Mouse (Mus musculus) intestine, postnatal 0 days (tissue): Measurements from ENCODE around the gene Krtap13-1. TPM values are rescaled to one million over a fixed set of nuclear protein-coding genes. Genes with fewer than 3 reads are reported as not detected.
"Not testable (repeated sequence)": the region's sequence is repeated elsewhere in the genome, so short reads cannot be mapped to it uniquely, and the experiment has no call there.

Experiments
- ATAC-seq: fragments of 200-750 bp; cut with Nextera tagmentation; 2 replicates; pipeline ENCODE4 v1.8.0; 2017; ENCODE audit warnings: mild to moderate bottlenecking, moderate TSS enrichment, moderate library complexity
- H3K27ac ChIP-seq: fragments of 300-500 bp; sonication (generic); 2 replicates; pipeline ENCODE4 v1.5.1; 2014; ENCODE audit warnings: mild to moderate bottlenecking, low read depth, low read length, moderate library complexity
- H3K27me3 ChIP-seq: fragments of 300-500 bp; sonication (generic); replicated peaks from 2 replicates; pipeline ENCODE4 v1.6.1; 2014; ENCODE audit warnings: low read length, mixed read lengths; ENCODE audit not compliant: control insufficient read depth, insufficient read depth
- H3K36me3 ChIP-seq: fragments of 300-500 bp; sonication (generic); 2 replicates; pipeline ENCODE4 v1.6.1; 2014; ENCODE audit warnings: mild to moderate bottlenecking, moderate library complexity; ENCODE audit not compliant: control insufficient read depth, insufficient read depth
- H3K4me1 ChIP-seq: fragments of 300-500 bp; sonication (generic); replicated peaks from 2 replicates; pipeline ENCODE4 v1.6.1; 2014; ENCODE audit warnings: antibody characterized with exemption, low read length, mixed read lengths; ENCODE audit not compliant: control insufficient read depth, insufficient read depth
- H3K4me2 ChIP-seq: fragments of 300-500 bp; sonication (generic); replicated peaks from 2 replicates; pipeline ENCODE4 v1.6.1; 2014; ENCODE audit warnings: low read depth, mild to moderate bottlenecking, moderate library complexity
- H3K4me3 ChIP-seq: fragments of 300-500 bp; sonication (generic); 2 replicates; pipeline ENCODE4 v1.5.1; 2014; ENCODE audit warnings: low read depth, low read length
- H3K9ac ChIP-seq: fragments of 300-500 bp; sonication (generic); 2 replicates; pipeline ENCODE4 v1.6.1; 2014; ENCODE audit warnings: mild to moderate bottlenecking, low read depth, low read length
- H3K9me3 ChIP-seq: fragments of 300-500 bp; sonication (generic); 2 replicates; pipeline ENCODE4 v1.6.1; 2016; ENCODE audit warnings: mixed run types; ENCODE audit not compliant: control insufficient read depth
- CTCF ChIP-seq: sonication (generic); IDR thresholded peaks from 2 replicates; pipeline ENCODE4 v1.5.1; 2016; ENCODE audit warnings: low read depth, mild to moderate bottlenecking, control low read depth, antibody characterized with exemption, moderate library complexity
- WGBS: fragments of 180-500 bp; shearing (Covaris S2); extraction: QIAGEN DNeasy Blood & Tissue Kit; methylation state at CpG from one replicate; pipeline ENCODE4 v1.1.7; 2014; 5-methylcytosine and 5-hydroxymethylcytosine counted together
- polyA plus RNA-seq: library from polyadenylated mRNA; unstranded; fragments of >200 nt; fragmentation: Nextera tagmentation; extraction: Ambion mirVana; gene quantifications from 2 replicates; pipeline ENCODE4 v1.2.1, GENCODE M21; 2015

Gene Krtap13-1
- polyA plus RNA-seq, 1 experiment from 2014 or later, result not detected

DNA sequence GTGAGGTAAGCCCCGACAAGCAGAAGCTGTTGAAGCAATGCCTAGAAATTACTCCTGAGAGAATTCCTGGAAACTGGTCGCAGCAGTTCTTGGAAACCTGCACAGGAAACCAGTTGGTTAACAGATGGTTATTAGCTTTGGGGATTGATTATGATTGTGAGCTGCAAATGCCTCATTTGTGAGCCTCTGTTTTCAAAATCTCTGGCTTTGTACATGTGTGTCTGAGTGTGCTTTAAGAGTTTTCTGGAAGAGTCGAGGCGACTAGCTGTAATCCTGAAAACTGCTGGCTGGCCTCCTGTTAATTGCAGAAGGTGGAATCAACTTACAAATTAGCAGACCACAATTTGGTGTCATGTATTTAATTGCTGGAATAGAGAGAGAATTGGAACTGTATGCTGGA lies 19.3 kb downstream of the Krtap13-1 start:
- H3K9ac ChIP-seq, result no peak overlapping the region
- no peak overlapping the region for H3K4me3 ChIP-seq
- no peaks in the 10 kb centered on the region for H3K4me1 ChIP-seq
- WGBS, result 69% methylated on average over 4 of the region's 4 CpGs
- H3K27ac ChIP-seq, result no peak overlapping the region
- H3K9me3 ChIP-seq, result no peaks in the 10 kb centered on the region
- no peak for ATAC-seq
- H3K27me3 ChIP-seq, result no peaks in the 10 kb centered on the region
- no peak for TF ChIP-seq CTCF
- no peaks in the 10 kb centered on the region for H3K36me3 ChIP-seq
- no peak overlapping the region for H3K4me2 ChIP-seq

DNA sequence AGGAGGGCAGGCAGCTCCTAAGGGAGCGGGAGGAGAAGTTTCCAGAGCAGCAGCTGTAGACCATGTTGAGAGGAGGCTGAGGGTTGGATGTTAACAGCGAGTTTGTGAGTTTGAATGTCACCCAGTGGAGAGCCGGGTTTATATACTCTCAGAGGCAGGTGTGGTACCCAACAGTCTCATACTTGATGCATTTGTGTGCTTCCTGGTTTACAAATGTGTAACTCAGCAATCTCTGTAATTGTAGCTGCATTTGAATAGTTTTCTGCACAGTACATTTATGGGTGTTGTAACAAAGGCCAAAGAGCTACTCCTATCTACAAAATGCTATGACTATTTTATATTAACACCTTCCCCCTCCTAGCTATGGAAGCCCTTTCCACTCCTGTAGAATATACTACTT lies 22.9 kb downstream of the Krtap13-1 start, which contains the start of gene Krtap13:
Gene Krtap13, minus strand, starts transcription at position 101 of the 400 bp plus-strand sequence.
- H3K9ac ChIP-seq, H3K4me1 ChIP-seq, H3K36me3 ChIP-seq, H3K27me3 ChIP-seq, ATAC-seq, H3K9me3 ChIP-seq, H3K4me3 ChIP-seq, H3K27ac ChIP-seq, H3K4me2 ChIP-seq: not testable (repeated sequence)
- WGBS, result 83% methylated on average over 3 of the region's 3 CpGs

DNA sequence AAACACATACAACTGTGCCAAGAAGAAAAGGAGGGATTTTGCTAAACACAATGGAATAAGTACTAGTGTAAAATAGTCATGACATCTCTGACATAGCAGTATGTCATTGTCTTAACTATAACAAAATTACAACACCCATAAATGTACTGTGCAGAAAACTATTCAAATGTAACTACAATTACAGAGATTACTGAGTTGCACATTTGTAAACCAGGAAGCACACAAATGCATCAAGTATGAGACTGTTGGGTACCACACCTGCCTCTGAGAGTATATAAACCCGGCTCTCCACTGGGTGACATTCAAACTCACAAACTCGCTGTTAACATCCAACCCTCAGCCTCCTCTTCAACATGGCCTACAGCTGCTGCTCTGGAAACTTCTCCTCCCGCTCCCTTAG lies 29.9 kb downstream of the Krtap13-1 start, which contains the start of gene 2310034C09Rik:
Gene 2310034C09Rik, plus strand, starts transcription at position 301 of the 400 bp plus-strand sequence.
- ATAC-seq, H3K4me1 ChIP-seq, H3K4me3 ChIP-seq, H3K9ac ChIP-seq, H3K4me2 ChIP-seq, H3K9me3 ChIP-seq, H3K36me3 ChIP-seq, H3K27me3 ChIP-seq, H3K27ac ChIP-seq: not testable (repeated sequence)
- 93% methylated on average over 3 of the region's 3 CpGs for WGBS

DNA sequence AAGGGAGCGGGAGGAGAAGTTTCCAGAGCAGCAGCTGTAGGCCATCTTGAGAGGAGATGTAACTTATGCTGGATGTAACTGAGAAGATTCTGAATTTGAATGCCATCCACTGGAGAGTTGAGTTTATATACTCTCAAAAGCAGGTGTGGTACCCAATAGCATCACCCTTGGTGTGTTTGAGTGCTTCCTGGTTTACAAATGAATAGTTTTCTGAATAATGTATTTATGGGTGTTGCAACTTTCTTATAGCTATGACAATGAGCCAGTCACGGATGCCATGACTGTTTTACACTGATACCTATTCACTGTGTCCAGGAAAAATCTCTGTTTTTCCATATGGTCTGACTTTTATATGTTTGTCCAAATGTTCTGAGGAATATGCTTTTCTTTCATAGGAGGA lies 45.4 kb downstream of the Krtap13-1 start, which contains the start of gene 2310057N15Rik:
Gene 2310057N15Rik, minus strand, starts transcription at position 101 of the 400 bp plus-strand sequence.
- no peak within 1 kb of the TSS for H3K27ac ChIP-seq
- no peaks in the 10 kb centered on the region for H3K9me3 ChIP-seq
- no peak within 1 kb of the TSS for H3K9ac ChIP-seq
- no peaks in the 10 kb centered on the region for H3K36me3 ChIP-seq
- H3K4me1 ChIP-seq, result no peaks in the 10 kb centered on the region
- WGBS, result 90% methylated on average over 2 of the region's 2 CpGs
- H3K27me3 ChIP-seq, result no peaks in the 10 kb centered on the region
- no peak within 1 kb of the TSS for H3K4me3 ChIP-seq
- no peak for ATAC-seq
- H3K4me2 ChIP-seq, result no peak within 1 kb of the TSS
- TF ChIP-seq CTCF, result no peak

DNA sequence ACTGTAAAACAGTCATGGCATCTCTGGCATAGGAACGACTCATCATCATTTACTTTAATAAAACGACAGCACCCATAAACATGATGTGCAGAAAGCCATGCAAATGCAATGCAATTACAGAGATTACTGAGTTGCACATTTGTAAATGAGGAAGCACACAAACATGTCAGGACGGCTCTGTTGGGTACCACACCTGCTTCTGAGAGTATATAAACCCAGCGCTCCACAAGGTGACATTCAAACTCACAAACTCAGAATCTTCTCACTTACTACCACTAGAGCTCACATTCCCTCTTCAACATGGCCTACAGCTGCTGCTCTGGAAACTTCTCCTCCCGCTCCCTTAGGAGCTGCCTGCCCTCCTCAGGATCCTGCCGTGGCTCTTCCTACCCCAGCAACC lies 48.9 kb downstream of the Krtap13-1 start, which contains the start of gene Gm5965:
Gene Gm5965, plus strand, starts transcription at position 301 of the 400 bp plus-strand sequence.
- no peak for ATAC-seq
- H3K9me3 ChIP-seq, result no peaks in the 10 kb centered on the region
- no peak within 1 kb of the TSS for H3K27ac ChIP-seq
- TF ChIP-seq CTCF, result no peak
- no peaks in the 10 kb centered on the region for H3K27me3 ChIP-seq
- H3K36me3 ChIP-seq, result no peaks in the 10 kb centered on the region
- H3K4me3 ChIP-seq, result no peak within 1 kb of the TSS
- WGBS, result 86% methylated on average over 5 of the region's 6 CpGs
- no peak within 1 kb of the TSS for H3K4me2 ChIP-seq
- no peak within 1 kb of the TSS for H3K9ac ChIP-seq
- no peaks in the 10 kb centered on the region for H3K4me1 ChIP-seq

Other genes with a start within 250 kb of the Krtap13-1 start
- gene Cldn17, start 221.9 kb upstream of the Krtap13-1 start, polyA plus RNA-seq, result not detected in 2 replicates
- gene Cldn8, start 165.7 kb upstream of the Krtap13-1 start, polyA plus RNA-seq, result 48.9 and 56.8 TPM in 2 replicates
- not detected in 2 replicates for gene Krtap24-1, start 116.6 kb upstream of the Krtap13-1 start, polyA plus RNA-seq
- gene 2310079G19Rik, start 101.2 kb upstream of the Krtap13-1 start, polyA plus RNA-seq, result not detected in 2 replicates
- 0.37 and 2.0 TPM in 2 replicates for gene Krtap26-1, start 81.1 kb upstream of the Krtap13-1 start, polyA plus RNA-seq
- gene Krtap27-1, start 57.2 kb upstream of the Krtap13-1 start, polyA plus RNA-seq, result not detected in 2 replicates
- gene 2310061N02Rik, start 20.9 kb upstream of the Krtap13-1 start, polyA plus RNA-seq, result not detected in 2 replicates
- not detected in 2 replicates for gene Krtap13, start 22.8 kb downstream of the Krtap13-1 start, polyA plus RNA-seq
- not detected in 2 replicates for gene 2310034C09Rik, start 30.0 kb downstream of the Krtap13-1 start, polyA plus RNA-seq
- gene 2310057N15Rik, start 45.3 kb downstream of the Krtap13-1 start, polyA plus RNA-seq, result not detected in 2 replicates
- not detected in 2 replicates for gene Gm5965, start 49.0 kb downstream of the Krtap13-1 start, polyA plus RNA-seq
- not detected in 2 replicates for gene Gm20741, start 83.4 kb downstream of the Krtap13-1 start, polyA plus RNA-seq
- gene Krtap15, start 91.4 kb downstream of the Krtap13-1 start, polyA plus RNA-seq, result not detected in 2 replicates
- not detected in 2 replicates for gene Krtap14, start 97.3 kb downstream of the Krtap13-1 start, polyA plus RNA-seq
- gene Krtap19-1, start 140.5 kb downstream of the Krtap13-1 start, polyA plus RNA-seq, result not detected in 2 replicates
- gene Krtap19-2, start 145.4 kb downstream of the Krtap13-1 start, polyA plus RNA-seq, result not detected in 2 replicates
- not detected in 2 replicates for gene Krtap19-3, start 149.2 kb downstream of the Krtap13-1 start, polyA plus RNA-seq
- not detected in 2 replicates for gene Krtap19-4, start 156.2 kb downstream of the Krtap13-1 start, polyA plus RNA-seq
- not detected in 2 replicates for gene Krtap19-5, start 167.6 kb downstream of the Krtap13-1 start, polyA plus RNA-seq
- not detected in 2 replicates for gene Krtap19-9b, start 203.4 kb downstream of the Krtap13-1 start, polyA plus RNA-seq
- gene Krtap16-3, start 234.0 kb downstream of the Krtap13-1 start, polyA plus RNA-seq, result not detected in 2 replicates